Mouse (Mus musculus): ENCODE measurements around the gene Cdr2l. TPM values are rescaled to one million over a fixed set of nuclear protein-coding genes. Genes with fewer than 3 reads are reported as not detected.

The Cdr2l gene
- polyA plus RNA-seq, 1 experiment from 2014 or later, result 24.1 TPM

GRCm38 (mm10) chr11:115433342-115433741 is 51.6 kb downstream of the Cdr2l start:
- no peak for ATAC-seq (ENCODE audit: low read depth)
- WGBS, result 84% methylated on average over 6 of the region's 6 CpGs
- no peak overlapping the region for H3K4me2 ChIP-seq
- no peak overlapping the region for H3K27ac ChIP-seq (replicated peaks)
- H3K4me1 ChIP-seq (replicated peaks), result peaks cover 18% of the 10 kb centered on the region
- no peak overlapping the region for H3K4me3 ChIP-seq
- H3K36me3 ChIP-seq, result peaks cover 46% of the 10 kb centered on the region
- no peaks in the 10 kb centered on the region for H3K9me3 ChIP-seq
- no peak overlapping the region for H3K9ac ChIP-seq
- peaks cover 11% of the 10 kb centered on the region for H3K27me3 ChIP-seq

DNA sequence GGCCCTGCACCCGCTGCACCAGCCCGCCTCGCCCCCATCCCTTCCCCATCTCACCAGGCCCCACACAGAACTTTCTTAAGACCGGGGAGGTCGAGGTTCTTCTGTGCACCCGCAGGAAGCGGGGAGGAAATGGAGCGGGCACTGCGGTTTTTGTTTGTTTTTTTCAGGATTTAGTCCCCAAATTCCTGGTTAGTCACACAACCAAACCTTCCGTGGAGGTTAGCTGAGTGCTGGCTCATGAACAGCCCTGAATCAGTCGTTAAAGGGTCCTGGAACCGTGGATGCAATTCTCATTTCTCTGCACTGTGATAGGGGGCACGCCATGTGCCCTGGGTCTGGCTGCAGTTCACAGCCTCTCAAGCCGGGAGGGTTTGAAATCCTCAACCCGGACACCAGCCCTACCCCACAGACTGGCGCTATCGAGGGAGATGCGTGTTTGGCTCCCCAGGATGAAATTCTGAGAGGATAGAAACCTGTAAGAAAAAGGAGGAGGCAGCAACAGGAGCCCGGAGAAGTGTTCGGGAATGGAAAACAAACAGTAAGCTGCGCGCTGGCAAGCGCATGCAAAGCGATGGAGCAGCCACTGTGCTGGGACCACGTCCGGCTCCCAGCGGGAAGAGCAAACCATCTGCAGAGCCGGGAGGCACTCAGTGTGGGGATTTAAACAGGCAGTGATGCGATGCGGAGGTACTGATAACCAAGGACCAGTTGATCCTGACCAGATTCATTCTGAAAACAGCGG is 54.1 kb downstream of the Cdr2l start:
- Histone ChIP-seq H3K36me3 (peaks cover 24% of the 10 kb centered on the region), H3K27ac (replicated peaks) (peak overlapping the region; percentile 38; the same call in 1 of the 2 replicates), H3K9me3 (0 out of 2 replicates have a peak, but pooled peaks cover 10% of the 10 kb centered on the region), H3K4me3 (peak overlapping the region; percentile 30), H3K27me3 (peaks cover 11% of the 10 kb centered on the region), H3K4me2 (peak overlapping the region; percentile 54), H3K9ac (peak overlapping the region; percentile 66), H3K4me1 (replicated peaks) (peaks cover 18% of the 10 kb centered on the region)
- WGBS, result 5% methylated on average over 31 of the region's 31 CpGs
- ATAC-seq (ENCODE audit: low read depth), result no peak

- no peak for ATAC-seq (ENCODE audit: low read depth)
- Histone ChIP-seq H3K9ac (no peak overlapping the region), H3K27me3 (peaks cover 11% of the 10 kb centered on the region), H3K27ac (replicated peaks) (no peak overlapping the region), H3K4me1 (replicated peaks) (peaks cover 18% of the 10 kb centered on the region), H3K36me3 (peaks cover 5% of the 10 kb centered on the region; the same call in 1 of the 2 replicates), H3K4me3 (no peak overlapping the region), H3K4me2 (no peak overlapping the region), H3K9me3 (0 out of 2 replicates have a peak, but pooled peaks cover 10% of the 10 kb centered on the region)
- WGBS, result 85% methylated on average over 5 of the region's 5 CpGs
Measured at GRCm38 (mm10) chr11:115437571-115438122, 55.9 kb downstream of the Cdr2l start.

DNA sequence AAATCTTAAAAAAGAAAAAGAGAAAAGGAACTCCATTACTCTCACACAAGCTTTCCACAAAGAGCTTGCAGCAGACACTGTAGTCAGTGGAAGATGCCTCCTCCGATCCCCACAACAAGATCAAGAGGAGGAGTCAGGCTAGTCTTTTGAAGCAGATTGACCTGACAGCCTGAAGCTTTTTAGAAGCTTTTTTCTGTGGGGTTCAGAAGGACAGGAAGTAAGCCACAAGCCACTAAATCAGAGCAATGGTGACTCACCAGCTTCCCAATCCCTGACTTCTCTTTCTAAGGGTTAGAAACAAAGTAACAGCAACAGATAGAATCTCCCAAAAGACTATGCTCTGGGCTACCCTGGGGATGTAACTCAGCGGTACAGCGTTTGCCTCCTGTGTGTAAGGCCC is 57.6 kb downstream of the Cdr2l start:
- 89% methylated on average over 3 of the region's 3 CpGs for WGBS
- Histone ChIP-seq H3K27ac (replicated peaks) (no peak overlapping the region), H3K9ac (no peak overlapping the region), H3K9me3 (0 out of 2 replicates have a peak, but pooled peaks cover 10% of the 10 kb centered on the region), H3K36me3 (no peaks in the 10 kb centered on the region), H3K4me2 (no peak overlapping the region), H3K27me3 (peaks cover 11% of the 10 kb centered on the region), H3K4me3 (no peak overlapping the region), H3K4me1 (replicated peaks) (peaks cover 18% of the 10 kb centered on the region)
- ATAC-seq (ENCODE audit: low read depth), result no peak

GRCm38 (mm10) chr11:115439906-115440595 is 58.3 kb downstream of the Cdr2l start, which contains the start of gene Trim80:
Gene Trim80, plus strand, starts transcription at chr11:115440545.
- Histone ChIP-seq H3K9ac (no peak within 1 kb of the TSS), H3K4me3 (no peak within 1 kb of the TSS), H3K9me3 (0 out of 2 replicates have a peak, but pooled peaks cover 10% of the 10 kb centered on the region), H3K4me1 (replicated peaks) (peaks cover 16% of the 10 kb centered on the region), H3K36me3 (no peaks in the 10 kb centered on the region), H3K27me3 (peaks cover 8% of the 10 kb centered on the region), H3K27ac (replicated peaks) (no peak within 1 kb of the TSS), H3K4me2 (no peak within 1 kb of the TSS)
- WGBS, result 94% methylated on average over 9 of the region's 9 CpGs
- ATAC-seq (ENCODE audit: low read depth), result no peak

DNA sequence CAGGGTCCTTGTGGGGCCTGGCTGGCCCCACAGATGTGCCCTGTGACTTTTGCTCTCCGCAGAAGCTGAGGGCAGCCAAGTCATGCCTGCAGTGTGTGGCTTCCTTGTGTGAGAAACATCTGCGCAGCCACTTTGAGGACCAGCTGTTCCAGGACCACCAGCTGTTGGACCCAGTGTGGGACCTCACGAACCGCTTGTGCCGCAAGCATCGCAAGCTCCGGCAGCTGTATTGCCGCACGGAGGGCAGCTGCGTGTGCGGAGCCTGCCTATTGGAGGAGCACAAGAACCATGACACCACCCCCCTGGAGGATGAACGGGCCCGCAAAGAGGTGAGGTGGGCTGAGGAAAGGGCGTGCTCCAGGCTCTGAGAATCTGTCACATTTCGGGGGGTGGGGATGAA is 59.7 kb downstream of the Cdr2l start:
- Histone ChIP-seq H3K4me2 (no peak overlapping the region), H3K36me3 (no peaks in the 10 kb centered on the region), H3K9me3 (0 out of 2 replicates have a peak, but pooled peaks cover 10% of the 10 kb centered on the region), H3K27me3 (peaks cover 4% of the 10 kb centered on the region; the same call in 1 of the 2 replicates), H3K9ac (no peak overlapping the region), H3K4me3 (no peak overlapping the region), H3K4me1 (replicated peaks) (peaks cover 3% of the 10 kb centered on the region), H3K27ac (replicated peaks) (no peak overlapping the region)
- no peak for ATAC-seq (ENCODE audit: low read depth)
- 44% methylated on average over 15 of the region's 15 CpGs for WGBS

Other genes with a start within 250 kb of the Cdr2l start
- 0.14 TPM in 1 of 2 replicates, not detected in the other for gene Cd300lf, start 247.9 kb upstream of the Cdr2l start, polyA plus RNA-seq (2015; fragmentation: Nextera tagmentation; extraction: Ambion mirVana)
- gene Slc9a3r1, start 218.6 kb upstream of the Cdr2l start, polyA plus RNA-seq (2015; fragmentation: Nextera tagmentation; extraction: Ambion mirVana), result 50.6 and 58.1 TPM in 2 replicates
- gene Tmem104, start 194.4 kb upstream of the Cdr2l start, polyA plus RNA-seq (2015; fragmentation: Nextera tagmentation; extraction: Ambion mirVana), result 11.6 and 11.8 TPM in 2 replicates
- 16.3 and 24.1 TPM in 2 replicates for gene Nat9, start 194.1 kb upstream of the Cdr2l start, polyA plus RNA-seq (2015; fragmentation: Nextera tagmentation; extraction: Ambion mirVana)
- 0.55 and 0.57 TPM in 2 replicates for gene Grin2c, start 114.7 kb upstream of the Cdr2l start, polyA plus RNA-seq (2015; fragmentation: Nextera tagmentation; extraction: Ambion mirVana)
- 19.4 and 20.4 TPM in 2 replicates for gene Fdxr, start 104.9 kb upstream of the Cdr2l start, polyA plus RNA-seq (2015; fragmentation: Nextera tagmentation; extraction: Ambion mirVana)
- 0.65 and 1.1 TPM in 2 replicates for gene Fads6, start 84.3 kb upstream of the Cdr2l start, polyA plus RNA-seq (2015; fragmentation: Nextera tagmentation; extraction: Ambion mirVana)
- gene Otop2, start 74.8 kb upstream of the Cdr2l start, polyA plus RNA-seq (2015; fragmentation: Nextera tagmentation; extraction: Ambion mirVana), result not detected in 2 replicates
- gene Ush1g, start 59.9 kb upstream of the Cdr2l start, polyA plus RNA-seq (2015; fragmentation: Nextera tagmentation; extraction: Ambion mirVana), result 0.14 and 0.18 TPM in 2 replicates
- 1.4 and 2.1 TPM in 2 replicates for gene Otop3, start 47.2 kb upstream of the Cdr2l start, polyA plus RNA-seq (2015; fragmentation: Nextera tagmentation; extraction: Ambion mirVana)
- gene Hid1, start 14.2 kb upstream of the Cdr2l start, polyA plus RNA-seq (2015; fragmentation: Nextera tagmentation; extraction: Ambion mirVana), result 41.5 and 44.6 TPM in 2 replicates
- 182 and 203 TPM in 2 replicates for gene Mrpl58, start 21.8 kb downstream of the Cdr2l start, polyA plus RNA-seq (2015; fragmentation: Nextera tagmentation; extraction: Ambion mirVana)
- 920 and 1,025 TPM in 2 replicates for gene Atp5h, start 38.0 kb downstream of the Cdr2l start, polyA plus RNA-seq (2015; fragmentation: Nextera tagmentation; extraction: Ambion mirVana)
- 22.9 and 23.5 TPM in 2 replicates for gene Kctd2, start 38.2 kb downstream of the Cdr2l start, polyA plus RNA-seq (2015; fragmentation: Nextera tagmentation; extraction: Ambion mirVana)
- not detected in 2 replicates for gene Trim80, start 58.6 kb downstream of the Cdr2l start, polyA plus RNA-seq (2015; fragmentation: Nextera tagmentation; extraction: Ambion mirVana)
- 0.20 TPM in 1 of 2 replicates, not detected in the other for gene Slc16a5, start 80.6 kb downstream of the Cdr2l start, polyA plus RNA-seq (2015; fragmentation: Nextera tagmentation; extraction: Ambion mirVana)
- 13.1 and 14.4 TPM in 2 replicates for gene Armc7, start 93.8 kb downstream of the Cdr2l start, polyA plus RNA-seq (2015; fragmentation: Nextera tagmentation; extraction: Ambion mirVana)
- gene Nt5c, start 109.9 kb downstream of the Cdr2l start, polyA plus RNA-seq (2015; fragmentation: Nextera tagmentation; extraction: Ambion mirVana), result 95.6 and 96.7 TPM in 2 replicates
- 1,262 and 1,276 TPM in 2 replicates for gene Jpt1, start 132.5 kb downstream of the Cdr2l start, polyA plus RNA-seq (2015; fragmentation: Nextera tagmentation; extraction: Ambion mirVana)
- gene Sumo2, start 154.4 kb downstream of the Cdr2l start, polyA plus RNA-seq (2015; fragmentation: Nextera tagmentation; extraction: Ambion mirVana), result 1,158 and 1,175 TPM in 2 replicates
- gene Nup85, start 182.5 kb downstream of the Cdr2l start, polyA plus RNA-seq (2015; fragmentation: Nextera tagmentation; extraction: Ambion mirVana), result 99.8 and 119 TPM in 2 replicates
- 73.9 and 91.8 TPM in 2 replicates for gene Mrps7, start 222.0 kb downstream of the Cdr2l start, polyA plus RNA-seq (2015; fragmentation: Nextera tagmentation; extraction: Ambion mirVana)
- gene Gga3, start 222.1 kb downstream of the Cdr2l start, polyA plus RNA-seq (2015; fragmentation: Nextera tagmentation; extraction: Ambion mirVana), result 36.1 and 36.4 TPM in 2 replicates
- 12.0 and 12.5 TPM in 2 replicates for gene Mif4gd, start 231.1 kb downstream of the Cdr2l start, polyA plus RNA-seq (2015; fragmentation: Nextera tagmentation; extraction: Ambion mirVana)
- gene Slc25a19, start 246.4 kb downstream of the Cdr2l start, polyA plus RNA-seq (2015; fragmentation: Nextera tagmentation; extraction: Ambion mirVana), result 33.0 and 37.5 TPM in 2 replicates